Mouse (Mus musculus) kidney, embryonic 15.5 days (tissue): ENCODE data around the gene Kcnh4. TPM values are rescaled to one million over a fixed set of nuclear protein-coding genes. Genes with fewer than 3 reads are reported as not detected.
A peak's percentile ranks its signal among the peaks of the same experiment; 100 is the strongest.

Source experiments
- ATAC-seq: fragments of 200-750 bp; cut with Nextera tagmentation; replicated peaks from 2 replicates; pipeline ENCODE4 v1.8.0; 2017; ENCODE audit warnings: moderate TSS enrichment; ENCODE audit not compliant: low FRiP score
- H3K27ac ChIP-seq: fragments of 300-500 bp; sonication (generic); 2 replicates; pipeline ENCODE4 v1.5.1; 2015; ENCODE audit warnings: mild to moderate bottlenecking, inconsistent platforms
- H3K27me3 ChIP-seq: fragments of 300-500 bp; sonication (generic); 2 replicates; pipeline ENCODE4 v1.6.1; 2015; ENCODE audit warnings: inconsistent platforms
- H3K36me3 ChIP-seq: fragments of 300-500 bp; sonication (generic); 2 replicates; pipeline ENCODE4 v1.6.1; 2015; ENCODE audit warnings: inconsistent platforms
- H3K4me1 ChIP-seq: fragments of 300-500 bp; sonication (generic); 2 replicates; pipeline ENCODE4 v1.6.1; 2015; ENCODE audit warnings: inconsistent platforms
- H3K4me2 ChIP-seq: fragments of 300-500 bp; sonication (generic); 2 replicates; pipeline ENCODE4 v1.6.1; 2015; ENCODE audit warnings: moderate library complexity, mild to moderate bottlenecking, inconsistent platforms
- H3K4me3 ChIP-seq: fragments of 300-500 bp; sonication (generic); replicated peaks from 2 replicates; pipeline ENCODE4 v1.5.1; 2015; ENCODE audit warnings: mild to moderate bottlenecking, inconsistent platforms
- H3K9ac ChIP-seq: fragments of 300-500 bp; sonication (generic); 2 replicates; pipeline ENCODE4 v1.6.1; 2015; ENCODE audit warnings: mild to moderate bottlenecking, inconsistent platforms
- H3K9me3 ChIP-seq: fragments of 300-500 bp; sonication (generic); replicated peaks from 2 replicates; pipeline ENCODE4 v1.6.1; 2016; ENCODE audit warnings: inconsistent platforms
- WGBS: fragments of 180-500 bp; shearing (Covaris S2); methylation state at CpG from one replicate; pipeline ENCODE4 v1.1.7; 2015; ENCODE audit warnings: mixed read lengths; 5-methylcytosine and 5-hydroxymethylcytosine counted together
- polyA plus RNA-seq: library from polyadenylated mRNA; unstranded; fragments of >200 nt; fragmentation: Nextera tagmentation; extraction: Ambion mirVana; gene quantifications from 2 replicates; pipeline ENCODE4 v1.2.1, GENCODE M21; 2015

Kcnh4 gene
- polyA plus RNA-seq, 1 experiment from 2014 or later: 0.10 TPM

DNA sequence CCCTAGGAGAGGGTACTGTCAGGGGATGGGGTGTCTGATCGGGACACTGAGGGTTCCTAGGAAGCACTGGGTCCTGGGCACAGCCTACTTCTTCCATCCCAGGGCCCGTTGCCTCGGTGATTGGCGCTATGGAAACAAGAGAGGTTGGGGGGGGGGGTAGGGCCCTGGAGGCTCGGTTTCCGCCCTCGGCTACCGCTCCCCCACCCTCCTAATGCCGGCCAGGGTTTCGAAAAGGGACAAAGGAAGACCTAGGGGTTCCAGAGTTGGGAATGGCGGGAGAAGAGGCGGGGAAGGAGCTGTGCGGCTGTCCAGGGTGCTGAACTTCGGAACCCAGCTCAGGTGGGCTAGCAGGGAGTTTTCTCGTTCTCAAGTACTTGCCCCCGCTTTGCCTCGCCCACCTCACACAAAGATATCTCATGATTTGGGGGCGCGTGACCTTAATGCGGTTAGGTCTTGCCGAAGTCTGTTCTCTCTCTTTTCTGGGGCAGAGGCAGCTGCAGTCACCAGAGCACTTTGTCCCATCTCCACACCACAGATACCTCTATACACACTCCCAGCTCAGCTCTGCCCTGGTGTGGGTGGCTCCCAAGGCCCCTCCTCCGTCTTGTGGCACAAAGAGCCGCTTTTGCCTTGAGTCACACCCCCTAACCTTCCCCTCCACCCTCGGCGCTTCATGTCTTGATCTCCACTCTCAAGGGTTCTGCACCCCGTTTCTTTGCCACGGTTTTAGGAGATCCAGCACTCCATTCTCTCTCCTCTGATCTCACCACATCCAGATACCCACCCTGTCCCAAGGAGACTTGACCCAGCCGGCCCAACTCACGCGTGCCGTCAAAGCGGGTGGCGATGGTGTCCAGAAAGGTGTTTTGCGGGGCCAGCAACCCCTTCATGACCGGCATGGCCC is 783 bp downstream of the Kcnh4 start:
- ATAC-seq: no peak
- Histone ChIP-seq H3K27ac (no peak overlapping the region), H3K4me3 (peak overlapping the region; percentile 37), H3K4me2 (peak overlapping the region; percentile 68), H3K27me3 (peaks cover 58% of the 10 kb centered on the region), H3K36me3 (no peaks in the 10 kb centered on the region), H3K9me3 (no peaks in the 10 kb centered on the region), H3K9ac (no peak overlapping the region), H3K4me1 (peaks cover 21% of the 10 kb centered on the region)
- WGBS: 2% methylated on average over 34 of the region's 35 CpGs

DNA sequence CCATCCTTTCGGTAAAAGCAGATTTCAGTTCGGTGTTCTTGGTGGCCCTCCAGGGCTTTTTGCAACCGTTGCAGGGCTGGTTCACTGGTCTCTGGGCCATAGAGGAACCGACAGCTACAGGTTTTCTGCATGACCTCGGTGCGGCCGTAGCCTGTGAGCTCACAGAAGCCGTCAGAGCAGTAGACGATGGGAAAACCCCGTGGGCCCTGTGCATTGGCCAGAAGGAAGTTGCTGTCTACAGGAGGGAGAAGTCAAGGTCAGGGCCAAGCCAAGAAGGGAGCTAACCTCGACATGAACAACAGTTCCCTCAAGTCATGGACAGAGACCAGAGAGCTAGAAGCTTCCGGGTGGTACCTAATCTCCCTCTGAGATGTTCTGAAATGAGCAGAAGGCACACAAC is 2.2 kb downstream of the Kcnh4 start:
- 86% methylated on average over 12 of the region's 12 CpGs for WGBS
- no peak for ATAC-seq
- H3K4me2 ChIP-seq: no peak overlapping the region
- no peak overlapping the region for H3K9ac ChIP-seq
- H3K9me3 ChIP-seq: no peaks in the 10 kb centered on the region
- no peaks in the 10 kb centered on the region for H3K36me3 ChIP-seq
- H3K27ac ChIP-seq: no peak overlapping the region
- H3K4me3 ChIP-seq: no peak overlapping the region
- H3K4me1 ChIP-seq: peaks cover 21% of the 10 kb centered on the region
- H3K27me3 ChIP-seq: peaks cover 56% of the 10 kb centered on the region

- WGBS: 63% methylated on average over 6 of the region's 6 CpGs
- no peak overlapping the region for H3K9ac ChIP-seq
- H3K27ac ChIP-seq: no peak overlapping the region
Measured at GRCm38 (mm10) chr11:100756476-100756875, 3.3 kb downstream of the Kcnh4 start.

GRCm38 (mm10) chr11:100754693-100755057 is 5.1 kb downstream of the Kcnh4 start:
- ATAC-seq: no peak

More at GRCm38 (mm10) chr11:100756476-100756875, 3.3 kb downstream of the Kcnh4 start:
- Histone ChIP-seq H3K9me3 (no peaks in the 10 kb centered on the region), H3K27me3 (peaks cover 52% of the 10 kb centered on the region), H3K36me3 (no peaks in the 10 kb centered on the region), H3K4me3 (no peak overlapping the region), H3K4me1 (peaks cover 19% of the 10 kb centered on the region), H3K4me2 (no peak overlapping the region)
- no peak for ATAC-seq

DNA sequence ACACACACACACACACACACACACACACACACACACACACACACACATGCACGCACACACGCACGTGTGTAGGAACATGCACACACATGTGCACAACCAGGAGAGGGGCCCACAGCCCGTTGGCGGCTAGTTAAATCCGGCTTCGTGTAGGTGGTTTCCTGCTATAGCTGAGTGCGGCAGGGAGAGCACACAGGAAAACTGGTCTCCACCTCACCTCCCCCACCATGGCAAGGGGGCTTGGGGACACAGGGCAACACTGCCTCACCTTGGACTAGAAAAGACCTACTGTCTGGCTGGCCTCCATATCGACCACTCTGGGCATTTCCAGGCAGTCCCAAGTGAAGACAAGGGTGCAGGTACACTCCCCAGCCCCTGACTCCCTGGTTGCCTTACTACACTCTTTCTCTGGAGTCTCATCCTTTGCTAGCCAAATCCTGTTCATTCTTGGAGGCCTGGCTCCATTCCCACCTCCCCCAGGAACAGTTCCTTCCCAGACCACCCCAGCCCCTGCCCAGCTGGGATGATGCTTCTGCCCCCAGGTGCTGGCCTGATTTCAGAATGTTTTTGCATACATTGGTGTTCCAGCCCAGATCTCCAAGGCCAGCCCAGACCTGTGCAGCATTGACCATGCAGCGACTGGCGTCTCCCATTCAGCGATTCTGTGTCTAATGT is 5.6 kb downstream of the Kcnh4 start:
- H3K36me3 ChIP-seq: no peaks in the 10 kb centered on the region
- no peak overlapping the region for H3K4me2 ChIP-seq
- 84% methylated on average over 12 of the region's 12 CpGs for WGBS
- peaks cover 14% of the 10 kb centered on the region for H3K4me1 ChIP-seq
- H3K27me3 ChIP-seq: peaks cover 43% of the 10 kb centered on the region
- no peak for ATAC-seq
- H3K9ac ChIP-seq: no peak overlapping the region
- H3K27ac ChIP-seq: no peak overlapping the region
- H3K9me3 ChIP-seq: no peaks in the 10 kb centered on the region
- no peak overlapping the region for H3K4me3 ChIP-seq

More at GRCm38 (mm10) chr11:100754693-100755057, 5.1 kb downstream of the Kcnh4 start:
- Histone ChIP-seq H3K9ac (no peak overlapping the region), H3K9me3 (no peaks in the 10 kb centered on the region), H3K36me3 (no peaks in the 10 kb centered on the region), H3K27ac (no peak overlapping the region), H3K4me2 (no peak overlapping the region), H3K27me3 (peaks cover 43% of the 10 kb centered on the region), H3K4me1 (peaks cover 15% of the 10 kb centered on the region), H3K4me3 (no peak overlapping the region)
- 91% methylated on average over 3 of the region's 3 CpGs for WGBS

GRCm38 (mm10) chr11:100752294-100752693 is 7.4 kb downstream of the Kcnh4 start:
- no peak overlapping the region for H3K4me2 ChIP-seq
- no peaks in the 10 kb centered on the region for H3K36me3 ChIP-seq
- no peaks in the 10 kb centered on the region for H3K9me3 ChIP-seq
- no peak overlapping the region for H3K27ac ChIP-seq
- 0 out of 2 replicates have a peak, but pooled peaks cover 8% of the 10 kb centered on the region for H3K4me1 ChIP-seq
- no peak overlapping the region for H3K4me3 ChIP-seq
- 26% methylated on average over 10 of the region's 10 CpGs for WGBS
- no peak for ATAC-seq
- H3K27me3 ChIP-seq: peaks cover 39% of the 10 kb centered on the region
- no peak overlapping the region for H3K9ac ChIP-seq

- peaks cover 41% of the 10 kb centered on the region for H3K27me3 ChIP-seq
- H3K4me2 ChIP-seq: no peak overlapping the region
- H3K27ac ChIP-seq: no peak overlapping the region
- no peak overlapping the region for H3K9ac ChIP-seq
- H3K4me3 ChIP-seq: no peak overlapping the region
- no peak for ATAC-seq
- 0 out of 2 replicates have a peak, but pooled peaks cover 8% of the 10 kb centered on the region for H3K4me1 ChIP-seq
- H3K36me3 ChIP-seq: no peaks in the 10 kb centered on the region
- WGBS: 90% methylated on average over 16 of the region's 16 CpGs
- no peaks in the 10 kb centered on the region for H3K9me3 ChIP-seq
Measured at GRCm38 (mm10) chr11:100750127-100750526, 9.6 kb downstream of the Kcnh4 start.

DNA sequence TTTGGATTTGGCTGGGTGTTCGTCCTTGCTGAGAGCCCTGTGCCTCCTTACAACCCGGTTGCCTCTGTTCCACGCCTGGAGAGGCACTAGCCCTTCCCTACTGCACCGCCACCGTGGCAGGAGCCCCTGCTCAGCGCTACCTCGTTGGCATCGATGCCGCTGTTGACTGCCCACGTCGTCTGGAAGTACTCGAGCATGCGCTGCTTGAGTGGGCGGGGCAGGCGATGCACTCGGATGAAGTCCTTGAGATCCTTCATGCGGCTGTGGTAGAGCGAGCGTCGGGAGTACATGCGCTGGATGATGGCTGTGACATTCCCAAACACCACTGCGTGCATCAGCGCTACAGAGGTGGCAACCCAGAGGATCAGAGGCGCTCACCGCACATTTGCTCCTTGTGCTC is 10.3 kb downstream of the Kcnh4 start:
- no peaks in the 10 kb centered on the region for H3K36me3 ChIP-seq
- no peak overlapping the region for H3K4me2 ChIP-seq
- no peak overlapping the region for H3K4me3 ChIP-seq
- 44% methylated on average over 25 of the region's 25 CpGs for WGBS
- H3K27me3 ChIP-seq: peaks cover 38% of the 10 kb centered on the region
- H3K27ac ChIP-seq: no peak overlapping the region
- no peak for ATAC-seq
- H3K4me1 ChIP-seq: 0 out of 2 replicates have a peak, but pooled peaks cover 8% of the 10 kb centered on the region
- no peaks in the 10 kb centered on the region for H3K9me3 ChIP-seq
- no peak overlapping the region for H3K9ac ChIP-seq

- no peak overlapping the region for H3K4me2 ChIP-seq
- H3K27me3 ChIP-seq: peaks cover 38% of the 10 kb centered on the region
- no peaks in the 10 kb centered on the region for H3K36me3 ChIP-seq
- no peaks in the 10 kb centered on the region for H3K9me3 ChIP-seq
- H3K27ac ChIP-seq: no peak overlapping the region
- ATAC-seq: no peak
- no peak overlapping the region for H3K9ac ChIP-seq
- H3K4me1 ChIP-seq: 0 out of 2 replicates have a peak, but pooled peaks cover 8% of the 10 kb centered on the region
- 61% methylated on average over 4 of the region's 4 CpGs for WGBS
- H3K4me3 ChIP-seq: no peak overlapping the region
Measured at GRCm38 (mm10) chr11:100748620-100749019, 11.1 kb downstream of the Kcnh4 start.

DNA sequence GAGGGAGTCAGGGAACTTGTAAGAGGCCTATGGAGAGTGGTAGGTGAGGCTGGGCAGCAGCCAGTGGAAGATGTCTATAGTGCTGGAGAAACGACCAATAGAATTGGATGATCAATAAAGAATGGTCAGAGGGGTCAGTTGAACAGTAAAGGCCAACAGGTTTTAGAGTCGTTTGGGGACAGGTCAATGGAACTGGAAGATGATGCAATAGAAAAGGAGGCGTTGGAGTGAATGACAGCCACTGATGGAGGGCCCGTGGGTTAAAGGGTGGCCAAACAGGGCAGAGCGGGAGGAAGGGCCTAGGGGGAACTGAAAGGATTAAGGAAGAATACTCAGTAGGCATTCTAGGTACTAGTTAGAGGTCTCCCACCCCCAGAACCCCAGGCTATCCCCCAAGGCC is 12.6 kb downstream of the Kcnh4 start:
- 63% methylated on average over 5 of the region's 5 CpGs for WGBS
- Histone ChIP-seq H3K27ac (no peak overlapping the region), H3K4me2 (no peak overlapping the region), H3K9me3 (no peaks in the 10 kb centered on the region), H3K9ac (no peak overlapping the region), H3K36me3 (no peaks in the 10 kb centered on the region), H3K4me3 (no peak overlapping the region), H3K27me3 (peaks cover 33% of the 10 kb centered on the region), H3K4me1 (0 out of 2 replicates have a peak, but pooled peaks cover 6% of the 10 kb centered on the region)
- ATAC-seq: no peak

DNA sequence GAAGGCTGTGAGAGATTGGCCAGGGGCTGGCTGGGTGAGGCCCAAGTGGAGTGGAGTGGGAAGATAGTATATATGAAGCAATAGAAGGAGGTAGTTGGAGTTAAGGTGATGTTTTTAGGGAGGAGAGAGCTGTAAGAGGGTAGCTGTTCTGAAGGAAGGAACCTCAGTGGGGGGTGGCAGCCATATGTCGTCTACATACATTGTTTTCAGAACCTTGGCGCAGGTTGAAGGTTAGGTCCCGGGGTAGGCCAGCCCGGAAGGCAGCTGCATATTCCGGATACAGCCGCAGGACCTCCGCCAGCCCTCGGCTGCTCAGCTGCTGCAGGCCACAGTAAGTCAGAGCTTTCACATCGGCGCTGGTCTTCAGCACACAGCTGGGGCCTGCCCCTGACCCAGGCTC is 13.2 kb downstream of the Kcnh4 start:
- peaks cover 29% of the 10 kb centered on the region for H3K27me3 ChIP-seq
- H3K4me1 ChIP-seq: 0 out of 2 replicates have a peak, but pooled peaks cover 3% of the 10 kb centered on the region
- no peaks in the 10 kb centered on the region for H3K36me3 ChIP-seq
- 83% methylated on average over 10 of the region's 10 CpGs for WGBS
- ATAC-seq: no peak
- H3K9me3 ChIP-seq: no peaks in the 10 kb centered on the region
- no peak overlapping the region for H3K4me3 ChIP-seq
- no peak overlapping the region for H3K27ac ChIP-seq
- H3K4me2 ChIP-seq: no peak overlapping the region
- no peak overlapping the region for H3K9ac ChIP-seq

DNA sequence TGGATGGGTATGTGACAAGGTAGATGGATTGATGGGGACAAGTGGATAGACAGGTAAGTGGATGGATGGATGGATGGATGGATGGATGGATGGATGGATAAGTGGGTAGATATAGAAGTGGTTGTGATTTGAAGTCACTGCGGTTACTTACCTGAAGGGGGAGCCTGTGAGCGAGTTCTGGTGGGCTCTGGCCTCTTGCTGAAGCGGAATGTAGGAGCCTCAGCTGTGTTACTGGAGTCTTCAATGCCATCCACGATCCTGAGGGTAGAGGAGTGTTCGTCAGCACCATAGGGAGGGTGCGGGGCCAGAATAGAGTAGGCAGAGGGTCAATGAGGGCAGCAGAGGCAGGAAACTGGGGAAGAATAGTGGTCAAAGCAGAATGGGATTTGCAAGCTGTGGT is 14.7 kb downstream of the Kcnh4 start:
- 10% methylated on average over 6 of the region's 6 CpGs for WGBS

More for the DNA sequence above, 14.7 kb downstream of the Kcnh4 start:
- H3K36me3 ChIP-seq: no peaks in the 10 kb centered on the region
- no peak overlapping the region for H3K9ac ChIP-seq
- no peak overlapping the region for H3K4me3 ChIP-seq
- H3K4me2 ChIP-seq: no peak overlapping the region
- peaks cover 27% of the 10 kb centered on the region for H3K27me3 ChIP-seq
- no peak overlapping the region for H3K27ac ChIP-seq
- 0 out of 2 replicates have a peak, but pooled peaks cover 3% of the 10 kb centered on the region for H3K4me1 ChIP-seq
- no peak for ATAC-seq
- H3K9me3 ChIP-seq: no peaks in the 10 kb centered on the region
